Mouse (Mus musculus) right cerebral cortex, postnatal 36 days (tissue): ENCODE measurements around the gene Dock9.

Experiments
- DNase-seq, 2 experiments: peaks; one replicate each; pipeline ENCODE4 v3.0.0; 2022; ENCODE audit warnings: low spot score in 2 of 2, mixed read lengths in 1 of 2

Dock9 gene

DNA sequence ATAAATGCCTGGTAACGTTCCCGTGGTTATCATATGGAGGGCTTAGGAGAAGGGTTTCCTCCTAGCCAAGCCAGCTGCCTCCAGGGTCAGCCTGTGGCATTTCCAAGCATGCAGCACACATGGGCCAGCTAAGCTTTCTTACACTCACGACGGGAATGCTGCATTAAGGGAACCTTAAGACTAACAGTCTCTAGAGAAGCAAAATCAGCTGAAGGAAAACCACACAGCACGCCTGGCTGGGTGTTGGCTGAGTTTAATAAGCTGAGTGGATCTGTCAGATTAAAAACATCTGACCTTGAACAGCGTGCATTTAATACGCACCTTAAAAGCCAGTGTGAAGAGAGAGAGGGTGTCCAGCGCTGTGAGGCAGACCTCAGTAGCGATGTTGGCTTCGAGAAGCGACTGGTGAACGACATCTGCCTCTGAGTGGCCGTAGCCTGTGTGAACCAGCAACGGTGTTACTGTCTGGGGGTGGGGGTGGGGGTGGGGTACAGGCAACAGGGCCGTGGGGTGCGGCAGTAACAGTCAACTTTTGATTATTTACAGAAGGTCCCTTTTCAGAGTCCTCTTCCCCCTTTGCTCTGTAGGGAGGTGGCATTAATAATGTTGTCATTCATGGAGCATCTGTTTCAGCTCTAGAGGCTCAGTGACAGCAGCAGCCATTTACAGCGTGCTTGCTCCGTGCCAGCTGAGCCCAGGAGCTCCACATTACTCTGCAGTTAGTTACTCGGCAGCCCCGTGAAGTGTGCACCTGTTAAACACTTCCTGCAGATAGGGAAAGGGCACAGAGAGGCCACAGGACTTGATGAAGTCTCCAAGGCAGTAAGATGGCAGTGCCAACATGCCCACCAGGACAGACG, 211.5 kb downstream of the Dock9 start:
- DNase-seq: no peak

DNA sequence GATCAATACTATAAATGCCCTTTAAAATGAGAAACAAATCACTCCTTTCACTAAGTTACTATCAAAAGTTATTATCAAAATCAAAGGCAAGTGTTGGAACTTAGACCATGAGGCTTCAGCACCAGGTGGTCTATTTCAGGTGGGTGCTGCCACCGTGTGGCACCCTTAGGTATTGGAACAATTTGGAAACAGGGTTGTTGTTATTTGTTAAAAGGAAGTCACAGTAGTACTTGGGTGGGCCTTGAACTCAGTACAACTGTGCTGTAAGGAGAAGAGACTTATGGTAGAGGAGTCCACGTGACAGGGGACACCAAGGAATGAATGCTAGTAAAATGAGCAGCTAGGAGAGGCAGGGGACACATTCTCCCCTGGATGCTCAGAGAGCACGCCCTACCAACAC, 218.6 kb downstream of the Dock9 start:
- DNase-seq: no peak

DNA sequence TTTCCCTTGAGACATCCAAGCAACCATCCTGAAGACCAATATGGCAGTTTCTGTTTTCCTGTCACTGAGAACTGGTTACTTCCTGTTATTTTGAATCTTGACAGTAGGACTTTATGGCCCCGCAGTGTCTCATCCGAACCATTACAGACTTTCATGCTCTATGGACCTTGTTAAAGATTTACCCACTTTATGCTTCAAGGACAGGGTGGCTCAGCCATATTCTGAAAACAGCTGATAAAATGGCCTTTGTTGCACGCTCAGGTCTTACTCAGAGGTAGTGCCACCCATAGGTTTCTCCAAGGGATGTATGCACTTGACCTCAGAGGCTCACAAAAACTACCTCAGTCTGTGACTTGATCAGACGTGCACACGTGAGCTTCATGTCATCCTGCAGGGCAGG, 224.2 kb downstream of the Dock9 start:
- no peak for DNase-seq

DNA sequence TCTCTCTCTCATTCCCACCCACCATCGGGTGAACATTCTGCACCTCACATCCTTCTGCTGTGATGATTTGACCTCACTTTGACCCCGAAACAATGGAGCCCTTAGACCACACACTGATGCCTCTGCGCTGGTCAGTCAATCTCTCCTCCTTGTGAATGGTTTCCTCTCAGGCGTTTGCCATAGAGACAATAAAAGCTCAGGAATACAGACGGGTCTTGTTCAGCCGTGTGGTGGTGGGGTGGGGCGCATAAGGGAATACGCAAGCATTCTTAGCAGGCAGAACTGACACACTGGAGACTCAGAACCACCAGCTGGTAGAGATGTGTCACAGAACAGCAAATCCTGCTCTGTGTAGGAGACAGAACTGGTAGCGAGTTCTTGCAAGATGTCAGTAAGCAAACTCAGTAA, 230.8 kb downstream of the Dock9 start:
- DNase-seq: peak; percentile 35 to 42

DNA sequence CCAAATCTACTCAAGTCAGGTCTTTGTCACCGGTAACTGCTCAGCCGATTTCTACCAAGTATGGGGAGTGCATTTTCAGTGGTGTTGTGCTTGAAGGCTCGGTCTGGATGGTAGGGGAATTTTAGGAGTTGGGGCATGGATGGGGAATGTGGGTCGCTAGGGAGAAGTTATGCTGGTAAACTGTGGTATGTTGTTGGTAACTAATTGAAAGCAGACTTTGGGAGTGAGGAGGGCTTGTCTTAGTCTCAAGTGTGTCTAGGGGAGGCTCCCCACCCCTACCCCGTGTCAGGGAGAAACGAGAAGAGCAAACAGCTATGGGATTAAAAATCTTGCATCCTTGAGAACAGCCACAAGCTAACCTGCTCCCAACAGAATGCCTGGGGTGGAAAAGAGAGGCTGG, 231.7 kb downstream of the Dock9 start:
- DNase-seq: no peak

DNA sequence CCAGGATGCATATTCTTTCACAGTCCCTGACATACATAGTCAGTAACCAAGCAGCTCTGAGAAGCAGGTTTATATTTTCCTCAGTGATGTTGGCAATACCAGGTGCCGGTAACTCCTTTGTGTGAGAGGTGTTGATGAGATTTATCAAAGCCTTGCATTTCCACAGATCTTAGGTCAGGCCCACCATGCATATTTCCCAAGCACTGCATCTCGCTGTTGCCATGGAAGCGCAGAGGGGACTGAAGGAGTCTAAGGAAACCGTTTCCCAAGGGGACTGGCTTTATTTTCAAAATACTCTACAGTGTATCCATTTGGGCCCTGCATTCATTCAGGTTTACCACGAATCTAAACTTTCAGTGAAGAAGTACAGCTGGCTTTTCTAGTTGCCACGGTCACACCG, 233.0 kb downstream of the Dock9 start:
- no peak for DNase-seq

DNA sequence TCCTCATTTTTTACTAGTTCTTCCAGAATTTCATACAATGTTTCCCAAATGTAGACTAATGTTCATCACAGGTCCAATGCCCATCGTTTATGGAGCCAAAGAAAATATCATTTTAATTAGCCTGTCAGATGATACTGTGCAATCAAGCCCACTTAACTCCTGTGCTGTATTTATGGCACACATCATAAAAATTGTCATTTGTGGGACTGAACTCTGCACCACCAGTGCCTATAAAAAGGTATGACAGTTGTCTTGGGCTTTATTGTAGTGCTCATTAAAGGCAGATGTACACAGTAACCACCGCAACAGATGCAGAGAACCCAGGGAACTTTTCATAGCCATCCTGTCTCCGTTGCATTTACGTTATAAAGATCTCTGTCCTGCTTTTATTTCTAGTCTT, 233.7 kb downstream of the Dock9 start:
- no peak for DNase-seq

DNA sequence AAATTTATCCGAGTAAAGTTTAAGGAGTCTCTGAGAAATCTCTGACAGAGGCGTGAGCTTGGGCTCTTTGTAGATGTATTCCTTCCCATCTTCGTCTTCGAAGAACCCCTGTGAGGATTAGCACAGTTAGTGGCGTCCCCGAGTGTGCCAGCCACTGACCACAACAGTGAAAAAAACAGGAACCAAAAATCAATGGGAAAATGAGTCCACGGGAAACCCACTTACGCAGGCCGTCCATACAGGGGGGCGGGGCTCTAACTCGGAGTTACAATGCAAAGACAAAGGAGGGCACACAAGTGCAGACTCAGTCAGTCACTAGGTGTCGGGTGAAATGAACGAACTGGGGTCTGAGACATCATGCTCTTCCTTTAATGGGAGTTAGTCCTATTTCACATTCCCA, 238.6 kb downstream of the Dock9 start:
- DNase-seq: no peak

DNA sequence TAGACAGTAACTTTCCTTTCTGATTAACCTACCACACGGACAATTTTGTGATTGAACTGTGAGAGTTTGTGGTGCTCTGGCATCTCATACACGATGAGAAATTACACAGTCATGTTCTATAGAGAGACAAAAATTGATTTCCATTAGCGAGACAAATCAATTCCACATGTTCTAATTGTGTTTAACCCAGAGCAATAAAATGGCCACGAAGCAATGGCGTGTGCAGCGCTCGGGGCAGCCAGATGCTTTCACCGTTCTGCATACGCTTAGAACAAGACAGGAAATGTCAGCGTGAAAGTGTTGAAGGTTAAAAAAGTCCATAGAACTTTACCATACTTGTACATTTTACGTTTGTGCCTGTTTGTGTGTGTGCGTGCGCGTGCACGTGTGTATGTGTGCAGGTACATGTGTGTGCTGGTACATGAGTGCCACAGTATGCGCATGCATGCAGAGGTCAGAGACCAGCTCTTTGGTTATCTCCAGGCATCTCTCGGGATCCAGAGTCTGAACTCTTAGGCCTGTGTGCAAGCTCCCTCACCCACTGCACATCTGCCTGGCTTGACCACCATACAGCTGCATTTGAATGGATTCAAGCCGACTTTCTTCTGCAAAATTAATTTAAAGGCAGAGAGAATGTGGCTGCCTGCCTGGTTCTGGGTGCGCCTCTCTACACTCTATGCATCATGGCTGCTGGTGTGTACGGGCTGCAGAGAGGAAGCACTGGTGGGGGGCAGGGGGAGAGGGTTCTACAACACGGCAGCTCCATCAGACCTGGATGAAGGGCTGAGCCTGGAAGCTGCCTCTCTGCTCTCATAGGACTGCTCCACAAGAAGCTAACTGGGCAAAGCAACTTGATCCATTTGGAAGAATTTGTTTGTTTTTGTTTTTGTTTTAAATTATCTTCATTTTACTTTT, 241.0 kb downstream of the Dock9 start:
- DNase-seq: no peak

DNA sequence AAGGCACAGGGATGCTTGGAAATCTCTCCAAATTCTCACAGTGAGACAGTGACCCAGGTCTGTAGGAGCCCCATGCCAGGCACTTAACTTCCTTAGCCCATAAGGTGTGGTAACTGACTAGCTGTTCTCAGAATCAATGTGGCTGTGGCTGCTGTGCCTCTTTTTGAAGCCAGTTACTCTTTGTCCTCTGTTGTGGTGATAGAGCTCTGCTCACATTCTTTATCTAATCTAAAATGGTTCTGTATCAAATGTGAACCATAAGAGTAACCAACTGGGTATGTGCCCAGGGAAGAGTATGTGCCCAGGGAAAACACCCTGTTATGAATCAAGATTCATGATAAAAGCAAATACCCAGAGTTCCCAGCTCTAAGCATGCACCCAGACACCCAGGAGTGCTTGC, 243.9 kb downstream of the Dock9 start:
- DNase-seq: no peak

DNA sequence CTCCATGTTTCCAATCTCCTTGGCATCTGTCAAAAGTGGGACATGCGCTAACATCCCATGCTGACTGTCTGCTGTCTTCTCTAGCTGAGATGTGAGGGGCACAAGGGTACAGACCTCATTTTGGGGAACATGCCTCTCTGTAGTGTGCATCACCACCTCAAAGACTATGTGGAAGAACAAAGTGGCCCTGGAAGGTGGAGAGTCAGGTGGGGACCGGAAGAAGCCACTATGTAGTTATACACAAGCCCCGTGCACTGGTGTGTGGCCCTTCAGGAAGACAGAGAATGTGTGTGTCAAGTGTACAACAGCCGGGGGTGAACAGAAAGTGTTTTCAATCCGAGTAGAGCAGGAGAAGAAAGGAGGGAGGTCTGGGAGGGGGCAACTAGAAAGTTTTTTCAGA, 245.1 kb downstream of the Dock9 start:
- no peak for DNase-seq

DNA sequence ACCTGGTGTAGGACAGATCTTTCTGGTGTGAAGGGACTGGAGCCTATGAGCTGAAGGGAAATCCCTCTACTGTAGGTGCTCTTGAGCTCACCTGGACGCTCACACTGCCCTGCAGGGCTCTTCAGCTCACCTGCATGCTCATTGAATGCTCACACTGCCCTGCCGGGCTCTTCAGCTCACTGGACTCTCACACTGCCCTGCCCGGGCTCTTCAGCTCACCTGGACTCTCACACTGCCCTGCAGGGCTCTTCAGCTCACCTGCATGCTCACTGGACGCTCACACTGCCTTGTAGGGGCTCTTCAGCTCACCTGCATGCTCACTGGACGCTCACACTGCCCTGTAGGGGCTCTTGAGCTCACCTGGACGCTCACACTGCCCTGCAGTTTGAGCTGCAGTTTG, 247.8 kb downstream of the Dock9 start:
- no peak for DNase-seq

DNA sequence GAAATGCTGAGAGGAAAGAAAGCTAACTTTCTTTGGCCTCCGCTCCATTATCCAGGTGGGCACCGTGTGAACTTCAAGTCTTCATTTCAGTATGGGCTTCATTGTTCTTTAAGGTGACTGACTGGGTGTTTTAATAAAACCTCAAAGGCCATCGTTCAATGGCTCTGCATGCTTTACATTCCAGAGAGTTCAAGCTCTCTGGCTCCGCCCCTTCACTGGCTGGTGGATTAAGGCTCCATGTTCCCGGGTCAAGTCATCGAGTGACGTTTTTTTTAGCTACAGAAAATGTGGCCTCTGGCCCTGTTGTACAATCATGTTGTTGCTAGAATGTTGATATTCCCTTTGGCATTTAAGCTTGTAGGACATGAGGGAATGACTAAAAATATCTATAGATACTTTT, 249.9 kb downstream of the Dock9 start:
- DNase-seq: no peak

DNA sequence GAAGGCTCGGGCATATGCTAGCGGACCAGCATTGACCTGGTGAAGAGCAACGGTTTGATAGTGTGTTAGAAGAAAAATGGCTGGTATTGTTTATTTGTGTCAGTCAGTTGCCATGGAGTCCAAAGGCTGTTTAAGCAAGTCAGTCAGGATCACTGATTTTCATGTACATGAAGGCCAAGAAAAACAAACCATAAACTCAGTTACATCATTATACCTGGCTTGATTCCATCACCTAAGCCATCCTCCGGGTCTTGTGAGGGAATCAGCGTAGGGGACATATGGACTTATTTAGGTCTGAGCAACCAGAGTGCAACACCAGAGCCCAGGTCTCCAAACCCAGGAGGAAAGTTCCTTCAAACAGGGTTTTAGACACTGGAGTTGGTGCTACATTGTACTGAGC, 251.0 kb downstream of the Dock9 start:
- DNase-seq: no peak

DNA sequence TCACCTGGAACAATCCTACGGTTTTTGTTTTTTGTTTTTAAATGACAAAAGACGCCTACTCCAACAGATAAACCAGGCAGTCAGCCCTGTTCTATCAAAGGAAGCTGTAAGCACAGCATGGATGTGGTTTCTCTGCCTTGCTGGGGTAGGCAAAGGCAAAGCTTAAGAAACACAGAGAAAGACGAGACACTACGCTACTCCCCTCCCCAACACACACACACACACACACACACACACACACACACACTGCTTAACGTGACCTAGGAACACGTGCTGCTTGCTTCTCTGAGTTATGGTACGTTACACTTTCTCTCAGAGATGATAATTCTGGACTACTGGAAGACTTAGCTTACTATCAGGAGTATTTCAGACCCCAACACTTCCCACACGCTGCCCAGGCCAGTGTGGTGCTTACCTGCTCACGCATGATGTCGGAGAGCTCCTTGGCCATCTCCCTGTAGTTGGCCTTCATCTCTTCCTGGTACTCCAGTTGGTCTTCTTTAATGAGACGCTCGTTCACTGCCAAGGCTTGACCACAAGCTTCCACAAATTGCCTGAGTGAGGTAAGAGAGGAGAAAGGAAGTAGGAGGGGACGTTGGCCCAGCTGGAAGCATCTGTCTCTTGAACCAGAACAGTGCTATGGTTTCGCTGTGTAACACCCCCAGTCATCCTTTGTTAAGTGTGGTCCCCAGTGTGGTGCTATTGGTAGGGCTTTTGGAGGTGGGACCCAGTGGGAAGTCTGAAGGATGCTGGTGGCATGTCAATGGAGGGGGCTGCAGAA, 251.9 kb downstream of the Dock9 start:
- no peak for DNase-seq

DNA sequence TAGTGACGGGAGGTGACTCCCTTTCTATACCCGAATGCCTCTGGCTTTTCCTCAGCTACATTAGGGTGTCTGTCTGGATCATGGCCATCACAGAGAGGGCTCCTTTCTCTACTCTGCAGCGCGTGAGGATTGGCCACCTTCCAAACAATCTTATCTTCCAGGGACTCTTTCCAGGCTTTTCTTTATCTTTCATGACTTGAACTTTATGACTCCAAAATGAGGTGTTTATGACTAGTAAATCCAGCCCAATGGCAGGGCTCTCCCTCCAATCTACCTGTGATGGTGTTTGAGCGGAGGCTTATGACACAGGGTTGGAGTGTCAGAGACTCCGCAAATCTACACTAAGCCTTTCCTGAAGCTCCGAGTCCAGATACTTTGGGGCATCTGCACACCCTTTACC, 256.4 kb downstream of the Dock9 start:
- DNase-seq: no peak

DNA sequence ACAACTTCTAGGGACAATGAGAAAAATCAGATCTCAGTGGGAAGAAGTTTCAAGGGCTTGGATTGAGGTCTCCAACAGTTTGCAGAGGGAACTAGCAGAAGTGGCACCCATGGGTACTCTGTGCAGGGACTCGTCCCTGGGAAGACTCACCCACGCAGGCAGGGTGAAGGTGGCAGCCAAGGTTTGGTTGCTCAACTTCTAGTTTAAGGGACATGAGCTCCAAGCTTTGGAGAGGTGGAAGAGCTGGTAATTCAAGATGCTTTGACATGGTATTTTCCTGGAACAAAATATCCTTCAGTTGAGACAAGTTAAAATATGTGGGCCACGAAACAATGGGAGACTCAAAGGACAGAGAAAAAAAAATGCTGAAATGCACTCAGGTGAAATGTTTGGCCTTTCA, 263.1 kb downstream of the Dock9 start:
- DNase-seq: no peak

DNA sequence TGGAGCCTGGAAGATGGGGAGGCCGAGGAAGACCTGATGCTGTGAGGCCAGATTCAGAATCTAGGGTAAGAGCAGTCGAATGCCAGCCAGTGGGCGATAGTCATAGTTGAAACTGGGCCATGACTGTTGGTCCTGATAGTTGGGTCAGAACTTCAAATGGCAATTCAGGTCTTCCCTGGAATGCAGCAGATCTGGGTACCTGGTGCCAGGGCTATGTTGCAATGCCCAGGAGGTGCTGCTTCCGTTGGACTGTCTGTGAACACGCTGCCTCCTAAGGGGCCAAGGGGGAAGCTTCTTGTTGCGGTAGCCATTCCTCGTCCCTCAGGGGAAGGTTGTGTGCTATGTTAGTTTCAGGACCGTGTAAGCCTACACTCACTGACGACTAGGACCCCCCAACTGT, 266.8 kb downstream of the Dock9 start:
- DNase-seq: no peak

DNA sequence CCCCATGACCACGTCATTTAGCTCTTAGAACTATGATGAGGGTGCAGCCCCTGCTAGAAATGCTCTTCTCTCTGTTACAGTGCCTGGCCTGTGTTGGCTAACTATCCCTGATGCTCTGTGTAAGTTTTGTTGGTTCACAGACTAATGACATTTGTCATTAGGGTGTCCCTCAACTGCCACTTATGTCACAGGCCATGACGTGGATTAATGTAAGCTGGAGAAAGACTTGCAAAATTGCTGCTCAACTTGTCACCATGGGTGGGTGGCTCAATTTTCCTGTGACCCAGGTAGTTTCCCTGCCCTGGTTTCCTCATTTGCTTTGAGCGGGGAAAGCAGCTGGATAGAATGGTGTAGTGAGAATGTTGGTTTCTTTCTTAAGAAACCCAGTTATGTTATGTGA, 269.8 kb downstream of the Dock9 start:
- no peak for DNase-seq

DNA sequence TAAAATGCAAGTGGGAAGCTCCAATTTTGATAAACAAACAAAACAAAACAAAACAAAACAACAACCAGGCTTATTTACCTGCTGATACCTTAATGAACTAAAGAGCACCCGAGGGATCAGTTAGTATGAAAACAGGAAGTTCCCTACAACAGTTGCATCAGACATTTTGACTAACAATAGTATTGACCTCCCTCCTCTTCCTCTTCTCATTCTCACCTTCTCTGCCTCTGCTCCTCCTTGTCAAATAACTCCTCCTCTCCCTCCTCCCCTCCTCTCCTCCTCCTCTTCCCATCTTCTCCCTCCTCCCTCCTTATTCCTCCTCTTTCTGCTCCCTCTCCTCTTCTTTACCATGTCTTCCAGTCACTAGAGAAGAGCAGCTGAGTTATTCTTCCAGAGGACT, 270.4 kb downstream of the Dock9 start:
- DNase-seq: no peak

DNA sequence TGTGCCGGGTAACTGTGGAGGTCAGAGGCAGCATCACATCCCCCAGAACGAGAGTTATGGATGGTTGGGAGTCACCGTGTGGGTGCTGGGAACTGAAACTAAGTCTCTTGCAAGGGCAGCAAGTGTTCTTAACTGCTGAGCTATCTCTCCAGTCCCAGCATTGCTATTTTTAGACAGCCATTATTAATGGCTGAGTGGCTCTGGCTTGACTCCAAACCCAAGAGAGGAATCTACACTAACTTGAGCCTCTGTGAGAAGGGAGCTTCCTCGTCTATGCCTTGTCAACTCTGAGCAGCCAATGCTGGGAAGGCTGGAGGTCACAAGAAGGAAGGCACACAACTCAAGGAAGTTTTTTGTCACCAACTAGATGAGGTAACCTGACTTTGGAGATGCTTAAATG, 275.9 kb downstream of the Dock9 start:
- DNase-seq: no peak

DNA sequence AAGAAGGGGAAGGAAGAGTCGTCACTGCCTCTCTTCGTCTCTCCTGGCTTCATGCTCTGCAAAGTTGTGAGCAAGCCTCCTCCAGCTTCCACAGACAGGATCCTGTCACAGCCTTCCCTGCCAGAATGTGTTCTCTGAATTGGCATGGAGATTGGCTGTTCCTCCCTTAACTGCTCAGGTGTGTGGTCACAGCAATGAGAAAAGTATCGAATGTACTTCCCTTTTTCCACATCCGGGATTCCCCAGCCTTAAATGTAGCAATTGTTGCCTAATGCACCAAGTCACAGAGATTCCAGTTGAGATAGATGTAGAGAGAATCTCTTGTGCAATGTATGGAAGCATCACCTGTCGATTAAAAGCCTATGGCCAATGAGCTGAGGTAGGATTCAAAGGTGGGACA, 280.8 kb downstream of the Dock9 start:
- DNase-seq: no peak
